Mouse (Mus musculus): ENCODE measurements around the gene S100a13. TPM values are rescaled to one million over a fixed set of nuclear protein-coding genes. Genes with fewer than 3 reads are reported as not detected.
A peak's percentile ranks its signal among the peaks of the same experiment; 100 is the strongest.

S100a13 gene
- total and polyA plus RNA-seq, 2 experiments from 2014 or later = 7.3 to 21.1 TPM

DNA sequence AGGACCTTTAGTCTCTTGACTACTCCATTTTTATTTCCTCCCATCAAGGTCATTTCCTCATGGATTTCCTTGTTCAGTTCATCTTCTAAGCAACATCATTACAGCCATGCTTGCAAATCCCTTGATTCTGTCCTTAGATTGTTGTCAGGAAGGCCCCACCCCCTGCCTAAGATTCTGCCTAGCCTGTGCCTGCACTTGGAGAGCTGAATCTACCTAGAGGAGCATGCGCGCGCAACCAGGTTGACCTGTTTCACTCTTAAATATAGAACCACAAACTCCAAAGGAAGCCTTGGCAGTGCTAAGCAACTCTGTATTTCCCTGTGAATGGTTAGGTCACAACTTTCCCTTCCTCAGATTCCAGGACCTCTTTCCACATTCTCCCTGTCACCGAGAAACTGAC lies 3.5 kb downstream of the S100a13 start:
- H3K4me1 ChIP-seq (ENCODE audit: insufficient read depth, low read length) = peaks cover 5% of the 10 kb centered on the region; the same call in 1 of the 2 replicates
- H3K27me3 ChIP-seq (ENCODE audit: insufficient read depth, low read length) = peaks cover 29% of the 10 kb centered on the region
- no peaks in the 10 kb centered on the region for H3K36me3 ChIP-seq (ENCODE audit: insufficient read depth, low read length)
- H3K4me3 ChIP-seq (ENCODE audit: low read depth, low read length) = no peak overlapping the region
- no peak for TF ChIP-seq CTCF (IDR thresholded peaks at IDR 0.05)
- no peak overlapping the region for H3K4me2 ChIP-seq (ENCODE audit: low read depth, low read length, poor library complexity, severe bottlenecking)
- DNase-seq (ENCODE audit: low spot score) (no peak), ATAC-seq (ENCODE audit: low FRiP score) (no peak)
- no peak overlapping the region for H3K27ac ChIP-seq (ENCODE audit: low read depth, low read length)
- H3K9me3 ChIP-seq (ENCODE audit: low read length) = no peaks in the 10 kb centered on the region
- no peak overlapping the region for H3K9ac ChIP-seq (replicated peaks; ENCODE audit: low read length, poor library complexity, severe bottlenecking)
- WGBS = 93% methylated on average over 4 of the region's 4 CpGs

DNA sequence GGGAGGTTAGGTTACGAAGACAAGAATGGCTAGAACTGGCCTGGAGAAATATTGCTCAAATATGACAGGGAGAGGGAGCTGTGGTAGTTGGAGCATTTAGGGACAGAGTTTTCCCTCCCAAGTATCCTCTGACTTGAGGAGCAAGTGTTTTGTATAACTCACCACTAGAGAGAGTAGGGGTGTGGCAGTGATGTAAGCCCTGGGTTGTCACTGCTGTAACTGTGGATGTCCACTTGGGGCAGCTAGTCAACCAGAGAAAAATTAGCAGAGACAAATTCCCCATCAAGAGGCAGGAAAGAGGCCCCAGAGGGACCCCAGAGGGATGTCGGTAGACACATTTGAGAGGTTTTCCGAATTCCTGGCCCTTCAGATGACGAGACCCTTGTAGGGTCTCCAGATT lies 11.2 kb downstream of the S100a13 start:
- no peak overlapping the region for H3K4me3 ChIP-seq (ENCODE audit: low read depth, low read length)
- H3K9me3 ChIP-seq (ENCODE audit: low read length) = no peaks in the 10 kb centered on the region
- ATAC-seq (ENCODE audit: low FRiP score) (no peak), DNase-seq (ENCODE audit: low spot score) (peak; percentile 82)
- no peak overlapping the region for H3K9ac ChIP-seq (replicated peaks; ENCODE audit: low read length, poor library complexity, severe bottlenecking)
- no peak overlapping the region for H3K4me2 ChIP-seq (ENCODE audit: low read depth, low read length, poor library complexity, severe bottlenecking)
- 75% methylated on average over 4 of the region's 4 CpGs for WGBS
- H3K27me3 ChIP-seq (ENCODE audit: insufficient read depth, low read length) = no peaks in the 10 kb centered on the region
- no peak overlapping the region for H3K27ac ChIP-seq (ENCODE audit: low read depth, low read length)
- H3K36me3 ChIP-seq (ENCODE audit: insufficient read depth, low read length) = no peaks in the 10 kb centered on the region
- H3K4me1 ChIP-seq (ENCODE audit: insufficient read depth, low read length) = no peaks in the 10 kb centered on the region
- TF ChIP-seq CTCF (IDR thresholded peaks at IDR 0.05) = peak; percentile 75

DNA sequence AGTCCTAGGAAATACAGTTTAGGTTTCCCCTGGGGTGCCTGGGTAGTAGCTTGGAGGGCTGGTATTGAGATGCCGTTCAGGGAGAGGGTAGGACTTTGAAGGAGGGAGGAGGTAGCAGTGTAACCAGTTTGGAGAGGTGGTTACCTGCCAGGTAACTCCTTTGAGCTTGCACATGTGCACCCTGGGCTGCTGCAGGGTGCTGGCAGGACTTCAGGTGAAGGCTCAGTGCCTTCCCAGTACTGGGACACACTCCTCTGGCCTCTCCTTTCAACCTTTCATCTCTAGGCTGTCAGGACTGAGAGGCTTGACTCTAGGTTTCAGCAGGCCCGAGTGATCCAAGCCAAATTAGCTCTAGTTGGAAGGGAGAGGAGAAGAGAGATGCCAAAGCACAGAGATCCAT lies 11.8 kb downstream of the S100a13 start:
- DNase-seq (ENCODE audit: low spot score) = no peak
- no peaks in the 10 kb centered on the region for H3K9me3 ChIP-seq (ENCODE audit: low read length)
- no peaks in the 10 kb centered on the region for H3K27me3 ChIP-seq (ENCODE audit: insufficient read depth, low read length)
- H3K4me3 ChIP-seq (ENCODE audit: low read depth, low read length) = no peak overlapping the region
- no peaks in the 10 kb centered on the region for H3K4me1 ChIP-seq (ENCODE audit: insufficient read depth, low read length)
- no peak overlapping the region for H3K27ac ChIP-seq (ENCODE audit: low read depth, low read length)
- TF ChIP-seq CTCF (IDR thresholded peaks at IDR 0.05) = no peak
- ATAC-seq (ENCODE audit: low FRiP score) = no peak
- H3K36me3 ChIP-seq (ENCODE audit: insufficient read depth, low read length) = no peaks in the 10 kb centered on the region
- no peak overlapping the region for H3K9ac ChIP-seq (replicated peaks; ENCODE audit: low read length, poor library complexity, severe bottlenecking)
- 74% methylated on average over 2 of the region's 2 CpGs for WGBS
- H3K4me2 ChIP-seq (ENCODE audit: low read depth, low read length, poor library complexity, severe bottlenecking) = no peak overlapping the region

DNA sequence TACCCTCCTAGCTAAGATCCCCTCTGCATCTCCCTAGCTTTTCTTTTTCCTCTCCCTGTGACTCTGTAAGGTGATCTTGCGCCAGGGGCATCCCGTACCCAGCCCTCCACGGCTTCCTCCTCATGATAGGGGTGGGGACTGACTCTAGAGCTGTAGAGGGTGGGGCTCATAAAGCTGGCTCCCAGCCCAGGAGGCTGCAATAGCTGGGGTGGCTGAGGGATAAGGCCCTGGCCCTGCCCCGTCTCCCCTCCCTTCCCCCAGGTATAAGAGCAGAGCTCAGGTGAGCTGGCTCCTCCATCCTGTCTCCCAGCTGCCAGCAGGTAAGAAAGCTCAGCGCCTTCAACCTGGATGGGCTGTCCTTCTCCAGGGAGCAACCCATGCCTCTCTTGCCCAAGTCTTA lies 12.3 kb downstream of the S100a13 start, which contains the start of gene S100a14:
Gene S100a14, plus strand, starts transcription at position 277 of the 400 bp plus-strand sequence.
- 81% methylated on average over 5 of the region's 5 CpGs for WGBS

DNA sequence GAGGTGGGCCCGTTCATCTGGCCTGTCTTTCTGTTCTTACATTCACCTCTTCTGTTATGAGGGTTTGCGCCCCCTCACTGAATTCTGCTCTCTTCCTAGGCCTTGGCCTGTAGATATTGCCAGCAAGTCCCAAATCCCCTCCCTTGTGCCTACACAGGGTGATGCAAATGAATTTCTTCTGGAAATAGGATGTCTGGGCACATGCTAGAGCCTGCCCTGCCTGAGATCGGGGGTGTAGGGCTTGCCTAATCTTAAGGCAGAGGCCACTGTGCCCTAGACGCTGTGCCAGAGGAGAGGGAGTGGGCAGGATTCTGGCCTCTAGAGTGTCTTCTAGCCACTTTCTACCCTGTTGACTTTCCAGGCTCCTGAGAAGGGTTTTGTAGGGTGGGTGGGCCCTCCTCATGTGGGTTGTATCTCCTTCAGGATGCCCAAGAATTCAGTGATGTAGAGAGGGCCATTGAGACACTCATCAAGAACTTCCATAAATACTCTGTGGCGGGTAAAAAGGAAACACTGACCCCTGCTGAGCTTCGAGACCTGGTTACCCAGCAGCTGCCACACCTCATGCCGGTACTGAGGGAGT lies 13.1 kb downstream of the S100a13 start:
- Histone ChIP-seq H3K4me1 (ENCODE audit: insufficient read depth, low read length) (no peaks in the 10 kb centered on the region), H3K4me3 (ENCODE audit: low read depth, low read length) (no peak overlapping the region), H3K9ac (replicated peaks; ENCODE audit: low read length, poor library complexity, severe bottlenecking) (no peak overlapping the region), H3K9me3 (ENCODE audit: low read length) (no peaks in the 10 kb centered on the region), H3K27me3 (ENCODE audit: insufficient read depth, low read length) (no peaks in the 10 kb centered on the region), H3K27ac (ENCODE audit: low read depth, low read length) (no peak overlapping the region), H3K4me2 (ENCODE audit: low read depth, low read length, poor library complexity, severe bottlenecking) (no peak overlapping the region), H3K36me3 (ENCODE audit: insufficient read depth, low read length) (no peaks in the 10 kb centered on the region)
- WGBS = 86% methylated on average over 7 of the region's 7 CpGs
- ATAC-seq (ENCODE audit: low FRiP score) = no peak
- DNase-seq (ENCODE audit: low spot score) = no peak
- no peak for TF ChIP-seq CTCF (IDR thresholded peaks at IDR 0.05)

More for the DNA sequence above, 12.3 kb downstream of the S100a13 start, which contains the start of gene S100a14:
- Histone ChIP-seq H3K27ac (ENCODE audit: low read depth, low read length) (no peak within 1 kb of the TSS), H3K9ac (replicated peaks; ENCODE audit: low read length, poor library complexity, severe bottlenecking) (no peak within 1 kb of the TSS), H3K4me3 (ENCODE audit: low read depth, low read length) (no peak within 1 kb of the TSS), H3K4me2 (ENCODE audit: low read depth, low read length, poor library complexity, severe bottlenecking) (no peak within 1 kb of the TSS), H3K36me3 (ENCODE audit: insufficient read depth, low read length) (no peaks in the 10 kb centered on the region), H3K27me3 (ENCODE audit: insufficient read depth, low read length) (no peaks in the 10 kb centered on the region), H3K4me1 (ENCODE audit: insufficient read depth, low read length) (no peaks in the 10 kb centered on the region), H3K9me3 (ENCODE audit: low read length) (no peaks in the 10 kb centered on the region)
- ATAC-seq (ENCODE audit: low FRiP score) (peak; percentile 52; the same call in 1 of the 2 replicates), DNase-seq (ENCODE audit: low spot score) (no peak)
- TF ChIP-seq CTCF (IDR thresholded peaks at IDR 0.05) = no peak

- Histone ChIP-seq H3K4me1 (ENCODE audit: insufficient read depth, low read length) (no peaks in the 10 kb centered on the region), H3K4me3 (ENCODE audit: low read depth, low read length) (no peak overlapping the region), H3K4me2 (ENCODE audit: low read depth, low read length, poor library complexity, severe bottlenecking) (no peak overlapping the region), H3K36me3 (ENCODE audit: insufficient read depth, low read length) (no peaks in the 10 kb centered on the region), H3K9ac (replicated peaks; ENCODE audit: low read length, poor library complexity, severe bottlenecking) (no peak overlapping the region), H3K27ac (ENCODE audit: low read depth, low read length) (no peak overlapping the region), H3K9me3 (ENCODE audit: low read length) (no peaks in the 10 kb centered on the region), H3K27me3 (ENCODE audit: insufficient read depth, low read length) (no peaks in the 10 kb centered on the region)
- no peak for TF ChIP-seq CTCF (IDR thresholded peaks at IDR 0.05)
- 77% methylated on average over 5 of the region's 5 CpGs for WGBS
- no peak for DNase-seq (ENCODE audit: low spot score)
- no peak for ATAC-seq (ENCODE audit: low FRiP score)
These were observed 17.5 kb downstream of the S100a13 start for GRCm38 (mm10) chr3:90531713-90532112.

Data from midbrain, postnatal 0 days (tissue).